Mouse (Mus musculus): ENCODE measurements around the gene Lrrc26.

The Lrrc26 gene

DNA sequence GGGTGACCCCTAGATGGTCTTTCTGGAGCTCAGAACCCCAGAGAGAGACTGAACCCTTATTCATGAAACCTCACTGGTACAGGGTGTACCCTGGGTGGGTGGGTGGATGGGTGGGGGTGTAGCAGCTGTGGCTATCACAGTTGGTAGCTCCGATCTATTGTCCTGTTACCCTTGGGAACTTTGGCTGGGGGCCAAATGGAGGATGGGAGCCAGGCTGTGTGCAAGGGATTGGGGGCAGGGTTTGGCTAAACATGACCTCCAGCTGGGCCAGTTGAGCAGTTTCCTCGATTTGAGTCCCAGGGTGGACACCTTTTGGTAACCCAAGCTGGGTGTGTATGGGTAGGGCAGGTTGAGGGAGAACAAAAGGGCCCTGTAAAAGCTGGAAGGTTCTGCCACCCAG lies 23.0 kb upstream of the Lrrc26 start:
- DNase-seq = no peak

DNA sequence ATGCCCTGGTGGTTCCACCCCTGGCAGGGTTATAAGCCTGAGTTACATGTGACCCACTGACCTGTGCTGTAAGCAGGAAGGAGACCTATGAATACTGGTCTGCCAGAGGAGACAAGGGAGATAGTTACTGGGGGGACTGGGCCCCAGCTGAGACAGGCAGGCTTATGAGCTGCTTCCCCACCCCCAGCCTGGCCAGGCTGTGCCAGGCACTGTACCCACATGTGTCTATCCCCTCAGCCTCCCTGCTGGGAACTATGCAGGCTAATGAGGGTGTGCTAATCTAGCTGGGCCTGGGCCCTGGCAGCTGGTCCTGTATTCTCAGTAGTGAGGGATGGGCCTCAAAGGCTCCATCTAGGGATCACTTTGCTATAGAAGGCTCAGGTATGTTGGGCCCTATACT lies 22.5 kb upstream of the Lrrc26 start:
- DNase-seq = no peak

DNA sequence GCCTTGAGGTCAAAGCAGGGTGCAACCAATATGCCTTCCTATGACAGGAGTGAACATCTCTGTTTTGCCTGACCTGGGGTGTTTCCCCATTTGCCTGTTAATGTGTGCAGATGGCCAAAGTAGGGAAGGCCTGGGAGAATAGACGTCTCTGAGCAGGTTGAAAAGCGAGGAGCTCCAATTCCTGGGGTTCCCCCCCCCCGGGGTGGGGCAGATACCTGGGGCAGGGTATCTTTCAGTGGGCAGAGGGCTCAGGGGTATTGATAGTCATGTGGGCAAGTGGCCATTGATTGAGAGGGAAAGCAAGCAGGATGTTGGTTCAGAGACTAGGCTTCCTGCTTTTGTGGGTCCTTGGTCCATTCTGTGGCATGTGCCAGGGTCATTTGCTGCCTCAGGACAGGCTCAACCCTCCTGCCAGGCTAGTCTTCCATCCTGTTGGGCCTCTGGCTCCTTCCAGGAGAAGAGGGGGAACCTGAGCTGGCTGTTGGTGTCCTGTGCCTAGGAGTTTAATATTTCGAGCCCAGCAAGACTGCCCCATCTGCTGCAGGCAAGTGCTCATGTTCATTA lies 21.9 kb upstream of the Lrrc26 start:
- no peak for DNase-seq

DNA sequence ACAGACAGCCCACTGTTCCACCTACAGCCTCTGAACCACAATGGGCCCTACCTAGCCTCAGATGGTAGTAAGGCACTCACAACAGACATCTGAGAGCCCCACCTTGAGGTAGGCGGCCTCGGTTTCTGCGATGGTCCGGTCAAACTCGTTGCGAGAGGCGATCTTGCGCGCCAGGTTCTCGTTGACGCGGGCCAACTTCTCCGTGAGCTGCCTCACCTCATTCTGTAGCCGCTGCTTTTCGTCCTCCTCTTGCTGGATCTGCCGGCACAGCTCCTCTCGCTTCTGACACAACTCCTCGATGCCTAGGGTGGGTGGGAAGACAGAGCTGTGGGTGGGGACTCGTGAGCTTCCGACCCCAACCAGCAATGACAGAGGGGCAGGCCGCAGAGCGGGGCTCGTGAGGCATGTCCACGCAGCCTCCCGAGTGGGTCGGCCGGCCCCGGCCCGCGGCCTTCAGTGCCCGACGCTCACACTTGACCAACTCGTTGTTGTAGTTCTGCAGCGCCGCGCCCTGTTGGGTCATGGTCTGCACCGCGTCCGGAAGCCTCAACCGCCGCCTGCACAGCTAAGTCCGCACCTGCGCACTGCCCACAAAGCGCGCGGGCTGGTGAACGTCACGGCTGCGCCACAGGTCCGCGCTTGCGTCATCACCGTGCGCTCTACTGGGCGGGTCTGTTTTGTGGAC lies 17.7 kb upstream of the Lrrc26 start, which contains the start of the genes Ssna1 and Anapc2:
Gene Ssna1 (minus strand): TSS at position 612 of the 685 bp plus-strand sequence.
Gene Anapc2 (plus strand): TSS at position 652 of the 685 bp plus-strand sequence.
- DNase-seq = peak; percentile 99

DNA sequence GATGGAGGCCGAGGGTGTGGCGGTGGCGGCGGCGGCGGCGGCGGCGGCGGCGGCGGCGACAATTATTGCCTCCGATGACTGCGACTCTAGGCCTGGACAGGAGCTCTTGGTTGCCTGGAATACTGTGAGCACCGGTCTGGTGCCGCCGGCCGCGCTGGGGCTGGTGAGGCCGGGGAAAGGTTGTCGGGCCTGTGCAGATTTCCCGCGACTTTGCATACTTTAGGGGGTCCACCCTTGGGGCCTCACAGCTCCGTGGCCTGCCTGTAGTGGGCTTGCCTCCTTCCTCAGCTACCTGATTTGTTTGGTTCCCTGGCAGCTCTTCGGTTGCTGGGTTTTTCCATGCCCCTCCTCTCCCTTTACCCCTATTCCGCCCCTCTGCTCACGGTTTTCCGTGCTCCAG lies 17.2 kb upstream of the Lrrc26 start:
- DNase-seq = no peak

DNA sequence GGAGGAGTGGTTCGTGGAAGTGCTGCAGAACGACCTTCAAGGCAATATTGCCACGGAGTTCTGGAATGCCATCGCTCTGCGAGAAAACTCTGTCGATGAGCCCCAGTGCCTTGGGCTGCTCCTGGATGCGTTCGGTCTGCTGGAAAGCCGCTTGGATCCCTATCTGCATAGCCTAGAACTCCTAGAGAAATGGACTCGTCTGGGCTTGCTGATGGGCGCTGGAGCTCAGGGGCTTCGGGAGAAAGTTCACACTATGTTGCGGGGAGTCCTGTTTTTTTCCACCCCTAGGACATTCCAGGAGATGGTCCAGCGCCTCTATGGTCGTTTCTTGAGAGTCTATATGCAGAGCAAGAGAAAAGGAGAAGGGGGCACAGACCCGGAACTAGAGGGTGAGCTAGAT lies 16.7 kb upstream of the Lrrc26 start:
- no peak for DNase-seq

DNA sequence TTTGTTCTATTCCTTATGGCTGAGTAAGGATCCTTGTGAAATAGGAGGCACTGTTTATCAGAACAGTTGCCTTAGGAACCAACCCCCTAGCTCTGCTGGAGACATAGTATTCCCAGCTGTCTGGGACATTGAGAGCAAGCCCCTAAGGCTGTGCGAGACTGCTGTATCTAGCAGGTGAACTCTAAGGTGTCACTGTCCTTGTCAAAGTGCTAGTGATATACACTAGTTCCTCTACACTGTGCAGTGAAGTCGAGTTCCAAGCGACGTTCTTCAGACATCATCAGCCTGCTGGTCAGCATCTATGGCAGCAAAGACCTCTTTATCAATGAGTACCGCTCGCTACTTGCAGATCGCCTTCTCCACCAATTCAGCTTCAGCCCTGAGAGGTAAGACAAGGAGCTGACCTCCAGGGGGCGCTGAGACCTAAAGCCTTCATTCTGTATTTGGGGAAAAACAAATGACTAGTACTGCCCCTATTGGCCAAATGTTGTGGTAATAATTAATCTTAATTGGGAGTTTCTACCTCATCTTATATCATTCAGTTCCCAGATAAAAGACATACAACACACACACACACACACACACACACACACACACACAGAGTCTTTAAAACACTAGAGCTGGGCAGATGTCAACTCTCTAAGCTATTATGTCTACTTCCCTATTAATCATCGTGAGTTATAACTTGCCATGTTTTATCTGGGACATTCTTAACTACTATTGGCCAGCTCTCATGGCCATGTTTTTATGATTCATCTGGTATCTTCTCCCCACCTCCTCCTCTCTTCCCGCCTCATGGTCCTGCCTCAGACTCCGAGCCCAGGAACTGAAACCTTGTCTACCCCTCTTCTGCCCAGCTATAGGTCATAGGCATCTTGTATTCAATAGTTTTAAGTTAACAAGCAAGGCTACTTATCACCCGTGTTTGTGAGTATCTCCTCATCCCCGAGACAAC lies 10.5 kb upstream of the Lrrc26 start:
- peak; percentile 92 to 95 for DNase-seq

DNA sequence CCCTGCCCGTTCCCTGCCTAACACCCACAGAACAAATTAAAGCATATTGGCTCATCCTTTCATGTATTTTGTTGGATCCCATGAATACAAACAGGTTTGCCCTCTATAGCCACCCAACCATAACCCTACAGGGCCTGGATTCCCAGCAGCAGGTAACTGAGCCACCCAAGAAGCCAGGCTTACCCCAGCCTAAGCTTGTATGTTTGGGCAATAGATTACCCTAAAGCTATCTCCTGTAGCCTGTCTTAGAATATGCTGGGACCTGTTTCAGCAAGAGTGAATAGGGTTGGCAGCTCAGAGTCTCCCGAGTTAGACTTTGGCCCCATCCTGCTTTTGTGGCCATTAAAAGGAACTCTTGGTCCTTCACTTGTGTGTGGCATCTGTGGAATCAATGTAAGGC lies 4.2 kb upstream of the Lrrc26 start:
- DNase-seq = no peak

DNA sequence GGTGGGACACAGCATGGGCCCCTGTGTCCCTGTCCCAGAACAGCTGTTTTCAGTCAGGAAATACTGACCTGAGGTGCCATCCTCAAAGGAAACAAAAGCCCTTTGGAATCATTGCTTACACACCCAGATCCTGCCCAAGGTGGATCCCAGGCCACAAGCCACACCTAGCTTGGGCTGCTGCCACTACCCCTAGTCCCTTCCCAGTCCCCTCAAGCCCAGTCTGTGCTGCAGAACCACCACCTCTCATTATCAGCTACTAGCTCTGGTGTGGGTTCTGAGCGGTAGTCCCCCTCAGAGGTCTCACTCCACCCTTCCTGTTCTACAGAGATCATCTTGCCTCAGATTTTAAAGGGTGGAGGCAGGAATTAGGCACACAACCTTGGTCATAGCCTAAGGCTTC lies 3.4 kb upstream of the Lrrc26 start:
- no peak for DNase-seq

DNA sequence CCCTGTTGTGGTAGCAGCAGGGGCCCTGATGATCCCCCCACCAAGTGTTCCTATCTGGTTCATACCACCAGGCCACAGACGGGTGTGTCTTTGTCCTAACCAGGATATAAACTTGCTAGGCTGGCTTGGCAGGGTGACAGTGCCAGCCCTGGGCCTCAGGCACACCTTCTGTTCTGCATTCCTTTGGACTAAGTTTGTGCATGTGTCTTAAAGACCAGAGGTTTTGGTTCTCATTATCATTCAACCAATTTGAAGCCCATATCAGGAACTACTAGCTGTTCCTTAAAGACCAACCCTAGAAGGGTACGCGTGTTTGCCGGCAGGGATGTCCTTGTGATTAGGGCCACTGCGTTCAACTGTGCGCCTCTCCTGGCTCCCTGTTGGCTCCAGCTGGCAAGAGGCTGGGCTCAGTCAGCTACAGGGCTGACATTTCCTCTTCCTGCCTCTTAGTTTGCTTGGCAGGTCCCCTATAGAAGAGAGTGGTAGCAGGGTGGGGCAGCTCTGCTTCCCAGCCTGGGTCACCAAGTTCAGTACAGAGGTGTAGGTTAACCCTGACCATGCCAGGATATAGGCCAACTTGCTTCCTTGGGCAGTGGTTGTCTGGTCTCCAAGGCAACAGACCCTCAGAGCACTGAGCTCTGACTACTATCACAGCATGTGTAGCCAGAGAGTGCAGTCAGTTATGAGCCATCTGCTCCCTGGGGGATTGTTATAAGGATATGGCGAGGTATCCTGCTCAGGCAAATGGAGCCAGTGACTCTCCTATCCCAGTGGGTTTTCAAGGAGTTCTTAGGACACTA lies 2.7 kb upstream of the Lrrc26 start:
- DNase-seq = no peak

DNA sequence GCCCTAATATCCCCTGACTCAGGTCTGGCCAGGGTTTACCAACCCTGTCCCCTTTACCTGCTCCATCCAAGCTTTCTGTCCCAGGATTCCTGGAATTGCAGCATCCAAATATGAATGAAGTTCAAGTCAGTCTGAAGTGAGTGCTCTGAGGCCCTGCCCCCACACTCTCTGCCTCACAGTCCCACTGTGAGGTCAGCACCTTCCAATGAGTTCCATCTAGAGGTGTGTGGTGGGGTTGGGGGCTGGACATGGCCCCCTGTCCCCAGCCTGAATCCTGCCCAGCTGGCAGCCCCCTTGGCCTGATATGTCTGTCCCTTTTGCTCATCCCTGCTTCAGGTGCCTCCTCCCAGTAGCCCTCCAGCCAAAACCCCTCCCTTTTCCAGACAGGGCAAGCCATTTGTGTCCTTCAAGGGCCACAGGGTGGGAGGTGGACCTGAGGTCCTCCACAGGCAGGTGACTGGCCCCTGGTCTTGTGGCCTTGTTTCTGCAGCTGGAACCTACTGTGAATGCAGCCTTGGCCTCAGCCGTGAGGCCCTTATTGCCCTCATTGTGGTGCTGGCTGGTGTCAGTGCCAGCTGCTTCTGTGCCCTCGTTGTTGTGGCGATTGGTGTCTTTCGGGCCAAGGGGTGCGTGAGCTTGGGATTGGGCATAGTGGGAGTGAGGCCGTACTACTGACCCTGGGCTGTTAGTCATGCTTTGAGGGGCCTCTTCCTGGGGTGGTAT lies 1.6 kb upstream of the Lrrc26 start, which contains the start of gene Tmem210:
Gene Tmem210 (plus strand): TSS at position 219 of the 723 bp plus-strand sequence.
- DNase-seq = no peak

DNA sequence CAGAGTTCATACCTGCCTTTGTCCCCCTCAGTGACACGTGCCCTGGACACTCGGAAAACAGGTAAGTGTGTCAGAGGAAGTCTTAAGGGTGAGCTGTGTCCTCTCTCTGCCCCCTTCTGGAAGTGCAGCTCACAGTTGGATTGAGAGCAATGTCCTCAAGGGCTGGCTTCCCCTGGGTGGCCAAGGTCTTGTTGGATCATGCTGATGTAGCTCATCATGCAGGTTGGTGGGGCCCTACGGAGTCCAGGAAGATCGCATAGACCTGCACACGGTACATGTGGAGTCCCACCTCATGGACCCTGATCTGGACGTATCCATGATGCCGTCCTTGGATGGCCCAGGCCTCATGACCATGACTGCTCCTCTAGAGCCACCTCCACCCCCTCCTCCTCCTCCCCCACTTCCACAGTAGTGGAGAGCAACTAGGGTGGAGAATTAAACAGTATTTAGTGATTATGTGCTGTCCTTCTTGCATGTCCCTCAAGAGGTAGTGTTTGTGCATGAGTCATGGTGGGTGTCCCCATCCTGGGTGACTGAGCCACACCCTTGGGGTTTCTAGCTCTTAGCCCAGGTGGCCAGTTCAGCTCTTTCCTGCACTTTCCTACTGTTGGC lies 875 bp upstream of the Lrrc26 start:
- no peak for DNase-seq

DNA sequence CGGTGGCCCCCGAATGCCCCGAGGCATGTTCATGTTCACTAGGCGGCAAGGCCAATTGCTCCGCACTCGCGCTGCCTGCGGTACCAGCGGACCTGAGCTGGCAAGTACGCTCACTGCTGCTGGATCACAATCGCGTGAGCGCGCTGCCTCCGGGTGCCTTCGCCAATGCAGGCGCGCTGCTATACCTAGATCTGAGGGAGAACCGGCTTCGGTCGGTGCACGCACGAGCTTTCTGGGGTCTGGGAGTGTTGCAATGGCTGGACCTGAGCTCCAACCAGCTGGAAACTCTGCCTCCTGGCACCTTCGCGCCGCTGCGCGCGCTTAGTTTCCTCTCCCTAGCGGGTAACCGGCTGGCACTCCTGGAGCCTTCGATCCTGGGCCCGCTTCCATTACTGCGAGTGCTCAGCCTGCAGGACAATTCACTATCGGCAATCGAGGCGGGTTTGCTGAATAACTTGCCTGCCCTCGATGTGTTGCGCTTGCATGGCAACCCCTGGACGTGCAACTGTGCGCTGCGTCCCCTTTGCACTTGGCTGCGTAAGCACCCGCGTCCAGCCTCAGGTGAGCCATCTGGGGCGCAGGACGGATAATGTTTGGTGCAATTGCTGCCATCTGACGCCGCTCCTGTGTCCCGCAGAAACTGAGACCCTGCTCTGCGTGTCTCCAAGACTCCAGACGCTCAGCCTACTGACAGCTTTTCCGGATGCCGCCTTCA lies 543 bp downstream of the Lrrc26 start:
- DNase-seq = no peak

DNA sequence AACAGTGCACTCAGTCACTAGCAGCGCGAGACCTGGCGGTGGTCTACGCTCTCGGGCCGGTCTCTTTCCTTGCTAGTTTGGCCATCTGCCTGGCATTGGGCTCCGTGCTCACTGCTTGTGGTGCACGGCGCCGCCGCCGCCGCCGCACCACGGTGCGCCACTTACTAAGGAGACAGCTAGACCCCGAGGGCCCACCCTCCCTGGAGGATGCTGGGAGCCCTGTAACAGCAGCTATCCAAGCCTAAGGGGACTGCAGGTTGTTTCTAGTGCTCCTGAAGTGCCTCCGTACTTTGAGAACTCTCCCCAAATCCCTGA lies 1.1 kb downstream of the Lrrc26 start:
- DNase-seq = no peak

DNA sequence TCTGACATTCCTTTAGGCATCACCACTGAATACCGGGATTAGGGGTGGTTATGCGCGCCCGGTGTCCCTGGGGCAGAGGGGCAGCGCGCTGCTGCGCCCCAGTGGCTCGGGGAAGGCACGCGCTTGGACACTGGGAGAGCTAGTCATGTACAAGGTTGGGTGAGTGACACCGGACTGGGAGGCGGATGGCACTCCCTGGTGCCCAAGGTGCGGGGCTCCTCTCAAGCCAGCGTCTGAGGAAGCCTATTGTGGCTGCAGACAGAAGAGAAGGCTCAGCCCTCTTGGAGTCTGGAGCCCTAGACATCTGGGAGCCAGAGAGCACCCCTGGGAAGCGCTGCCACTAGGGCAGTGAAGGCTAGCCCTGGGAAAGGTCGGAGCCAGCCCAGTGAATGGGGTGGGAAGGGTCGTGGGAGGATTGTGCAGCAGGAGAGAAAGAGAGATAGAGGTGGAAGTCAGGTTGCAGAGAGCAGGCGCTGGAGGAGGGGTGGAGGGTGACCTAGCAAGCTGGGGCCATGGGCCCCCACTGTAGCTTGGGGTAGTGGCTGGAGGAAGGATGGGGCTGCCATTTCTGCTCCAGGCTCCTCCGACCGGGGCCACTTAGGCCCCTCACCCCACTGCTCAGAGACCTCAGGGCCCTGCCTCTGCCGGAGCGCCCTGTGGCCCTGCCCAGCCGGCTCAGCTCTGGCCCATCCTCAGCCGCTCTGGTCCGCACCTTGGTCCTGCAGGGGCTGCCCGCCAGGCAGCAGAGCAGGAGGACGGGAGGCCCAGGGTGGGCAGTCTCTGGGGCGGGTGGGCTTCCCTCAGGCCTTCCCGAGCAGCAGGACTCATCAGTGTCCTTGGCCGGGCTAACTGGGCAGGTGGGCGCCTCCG lies 1.7 kb downstream of the Lrrc26 start:
- DNase-seq = no peak

DNA sequence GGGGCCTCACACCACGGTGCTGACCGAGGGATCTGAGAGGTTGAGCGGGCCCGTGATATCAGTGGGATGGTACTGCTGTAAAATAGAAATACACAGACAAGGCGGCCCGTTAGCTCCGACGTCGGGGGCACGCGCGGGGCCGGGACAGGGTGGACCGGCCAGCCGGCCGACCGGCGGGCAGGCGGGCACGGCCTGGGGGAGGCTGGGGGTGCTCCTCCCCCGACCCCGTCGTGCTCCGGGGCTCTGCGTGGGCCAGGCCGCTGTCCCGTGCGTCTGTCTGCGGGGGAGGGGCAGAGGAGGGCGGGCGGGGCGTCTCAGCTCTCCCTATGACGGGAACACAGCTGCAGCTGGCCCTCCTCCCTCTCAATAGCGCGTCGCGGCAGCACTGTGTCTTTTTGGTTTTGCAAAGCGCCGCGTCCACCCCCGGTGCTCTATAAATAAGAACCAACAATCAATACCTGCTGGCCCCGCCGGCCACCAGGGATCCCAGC lies 2.4 kb downstream of the Lrrc26 start:
- no peak for DNase-seq

DNA sequence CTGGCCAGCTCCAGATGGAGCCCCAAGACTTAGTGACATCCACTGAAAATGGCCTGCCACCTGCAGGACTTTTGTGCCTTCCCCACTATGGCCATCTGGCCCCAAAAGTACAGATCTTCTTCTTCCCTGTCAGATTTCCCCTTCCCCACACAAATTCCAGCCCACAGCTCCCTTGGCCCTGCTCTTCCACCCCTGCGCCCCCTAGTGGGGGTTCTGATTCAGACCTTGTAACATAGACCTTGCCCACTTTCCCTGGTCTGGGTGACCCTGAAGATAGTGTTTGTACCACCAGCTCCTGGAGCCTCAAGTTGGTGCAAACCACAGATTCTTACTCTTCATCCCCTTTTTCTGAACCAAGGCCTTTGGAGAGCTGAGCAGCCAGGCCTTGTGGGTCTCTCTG lies 3.1 kb downstream of the Lrrc26 start:
- peak; percentile 88 for DNase-seq

DNA sequence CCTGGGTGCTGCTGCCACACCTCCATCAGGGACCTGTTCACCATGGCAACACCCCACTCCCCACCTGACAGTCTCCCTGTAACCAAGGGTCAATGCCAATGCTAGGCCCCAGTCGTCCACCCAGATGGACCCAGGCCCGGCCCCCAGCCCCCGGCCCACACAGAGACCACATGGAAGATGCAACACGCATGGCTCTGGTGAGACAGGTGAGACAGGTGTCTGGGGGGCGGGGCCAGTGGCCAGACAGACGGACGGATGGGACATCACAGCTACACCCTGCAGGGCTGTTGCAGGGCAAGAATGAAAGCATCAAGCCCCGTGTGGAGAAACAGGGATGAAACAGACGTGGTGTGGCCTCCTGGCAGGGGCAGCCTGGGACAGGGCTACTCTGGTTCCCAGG lies 4.0 kb downstream of the Lrrc26 start:
- DNase-seq = no peak

DNA sequence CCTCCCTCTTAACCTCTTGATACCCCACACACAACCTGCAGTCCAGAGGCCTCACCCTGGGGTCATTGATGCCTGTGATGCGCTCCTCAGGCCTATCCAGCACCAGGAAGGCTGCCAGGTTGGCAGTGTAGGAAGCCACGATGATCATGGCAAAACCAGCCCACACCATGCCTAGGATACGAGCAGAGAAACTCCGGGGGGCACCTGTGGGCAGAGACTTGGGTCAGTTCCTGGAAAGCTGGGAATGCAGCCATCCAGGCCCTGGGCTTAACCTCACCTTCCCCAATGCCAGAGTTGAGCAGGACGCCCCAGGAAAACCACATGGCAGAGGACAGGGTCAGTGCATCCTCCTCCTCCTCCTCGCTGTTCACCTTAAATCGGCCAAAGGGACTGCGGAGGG lies 7.4 kb downstream of the Lrrc26 start:
- DNase-seq = no peak

DNA sequence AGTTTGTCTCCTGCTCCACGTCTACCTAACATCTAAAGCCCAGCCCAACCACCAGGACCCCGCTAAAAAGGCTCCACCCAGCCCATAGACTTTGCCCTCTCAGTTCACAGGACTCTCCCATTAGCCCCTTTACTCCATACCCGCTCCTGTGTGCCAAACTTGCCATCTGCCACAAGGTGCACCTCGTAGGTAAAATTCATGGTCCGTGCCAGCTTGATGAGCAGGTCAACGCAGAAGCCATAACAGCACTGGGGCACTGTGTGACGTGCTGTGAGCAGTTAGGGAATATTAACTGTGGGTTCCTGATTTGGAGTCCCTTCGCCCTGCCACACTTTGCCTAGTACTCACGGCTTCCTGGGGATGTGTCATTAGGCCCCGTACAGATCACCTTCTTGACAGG lies 8.3 kb downstream of the Lrrc26 start:
- no peak for DNase-seq
